Mouse (Mus musculus) ES-E14 (cell line): ENCODE results near the gene Zfp853. TPM values are rescaled to one million over a fixed set of nuclear protein-coding genes. Genes with fewer than 3 reads are reported as not detected.

ENCODE experiments used
- DNase-seq: peaks from one replicate; pipeline ENCODE4 v3.0.0-alpha.2; 2013; ENCODE audit warnings: low read depth, low spot score
- H3K27ac ChIP-seq: 2 replicates; pipeline ENCODE4 v1.5.1; 2012; ENCODE audit warnings: low read depth, mild to moderate bottlenecking, low read length, moderate library complexity, mixed read lengths; ENCODE audit not compliant: poor library complexity, insufficient read depth, severe bottlenecking
- H3K36me3 ChIP-seq: 2 replicates; pipeline ENCODE4 v1.6.1; 2012; ENCODE audit warnings: mild to moderate bottlenecking, low read length, moderate library complexity, mixed read lengths; ENCODE audit not compliant: control insufficient read depth, poor library complexity, insufficient read depth, severe bottlenecking
- H3K4me1 ChIP-seq, 2 experiments: fragments of 150-350 bp in 1 of 2; sonication (generic) in 1 of 2; 2 replicates each; pipeline ENCODE4 v1.6.1; 2012; ENCODE audit warnings: low read length in 2 of 2, mild to moderate bottlenecking in 1 of 2, mixed read lengths in 1 of 2; ENCODE audit not compliant: control insufficient read depth in 2 of 2, insufficient read depth in 2 of 2, poor library complexity in 1 of 2
- H3K4me3 ChIP-seq, 2 experiments: fragments of 150-350 bp in 1 of 2; sonication (generic) in 1 of 2; 2 replicates each; pipeline ENCODE4 v1.5.1; 2012; ENCODE audit warnings: low read length in 2 of 2, low read depth in 1 of 2, mild to moderate bottlenecking in 1 of 2, mixed read lengths in 1 of 2; ENCODE audit not compliant: insufficient read depth in 1 of 2, poor library complexity in 1 of 2, severe bottlenecking in 1 of 2
- H3K9ac ChIP-seq: 2 replicates; pipeline ENCODE4 v1.6.1; 2012; ENCODE audit warnings: low read depth, mild to moderate bottlenecking, low read length, mixed read lengths; ENCODE audit not compliant: poor library complexity, insufficient read depth, severe bottlenecking
- H3K9me3 ChIP-seq: fragments of 150-350 bp; sonication (generic); 2 replicates; pipeline ENCODE4 v1.6.1; 2012; ENCODE audit warnings: low read depth, mild to moderate bottlenecking, low read length; ENCODE audit not compliant: control insufficient read depth, insufficient read depth
- CHD2 ChIP-seq: IDR thresholded peaks from 2 replicates; pipeline ENCODE4 v1.6.1; 2014; ENCODE audit warnings: mild to moderate bottlenecking, low read depth, low read length, inconsistent platforms
- HCFC1 ChIP-seq: IDR thresholded peaks from 2 replicates; pipeline ENCODE4 v1.6.1; 2012; ENCODE audit warnings: low read length, inconsistent platforms, borderline replicate concordance; ENCODE audit not compliant: insufficient read depth
- MAFK ChIP-seq: IDR thresholded peaks from 2 replicates; pipeline ENCODE4 v1.6.1; 2014; ENCODE audit warnings: mild to moderate bottlenecking, low read depth, low read length, inconsistent platforms; ENCODE audit not compliant: insufficient read depth
- ZC3H11A ChIP-seq: IDR thresholded peaks from 2 replicates; pipeline ENCODE4 v1.6.1; 2012; ENCODE audit warnings: low read depth, mild to moderate bottlenecking, inconsistent platforms, low read length, borderline replicate concordance
- ZNF384 ChIP-seq: IDR thresholded peaks from 2 replicates; pipeline ENCODE4 v1.6.1; 2012; ENCODE audit warnings: low read depth, low read length, inconsistent platforms
- in situ Hi-C, 2 experiments: fragments of 600-800 bp; cut with MboI; formaldehyde crosslinking; loops; one replicate each; pipeline ENCODE4 v1.15.1; 2025; ENCODE audit warnings: low sequenced_read_pairs in 2 of 2, inconsistent platforms in 1 of 2; ENCODE audit not compliant: unreplicated experiment in 2 of 2
- total RNA-seq: library from RNA; depleted of rRNA; stranded (reverse); fragments of 300-350 nt; gene quantifications from 2 replicates; pipeline ENCODE4 v1.2.3, GENCODE M21; 2012

Zfp853 gene
- total RNA-seq, 1 experiment, result 0.67 TPM

DNA sequence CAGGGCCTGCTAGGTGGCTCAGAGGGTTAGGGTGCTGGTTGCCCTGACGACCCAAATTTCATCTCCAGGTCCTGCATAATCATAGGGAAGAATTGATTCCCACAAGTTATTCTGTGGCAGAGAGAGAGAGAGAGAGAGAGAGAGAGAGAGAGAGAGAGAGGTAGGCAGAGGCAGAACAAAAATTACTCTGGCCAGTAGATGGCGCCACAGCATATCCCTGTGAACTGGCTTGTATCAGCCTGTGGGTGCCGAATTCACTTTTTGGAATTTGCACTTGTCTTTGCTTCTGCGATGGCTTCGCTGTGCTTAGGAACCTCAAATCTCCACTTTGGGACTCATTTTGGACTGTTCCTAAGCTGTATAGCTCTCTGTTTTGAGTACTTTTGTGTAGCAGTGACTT, 40.4 kb upstream of the Zfp853 start:
- no peaks in the 10 kb centered on the region for H3K36me3 ChIP-seq
- no peak overlapping the region for H3K27ac ChIP-seq
- peaks cover 2 to 5% of the 10 kb centered on the region in 2 experiments; a peak in 1 of 4 replicates for H3K4me1 ChIP-seq
- H3K9ac ChIP-seq, result no peak overlapping the region
- no peaks in the 10 kb centered on the region for H3K9me3 ChIP-seq
- 0 out of 4 replicates have a peak overlapping the region, but pooled peaks of 1 of the 2 experiments have one; percentile 26 for H3K4me3 ChIP-seq
- DNase-seq, result peak; percentile 63
- TF ChIP-seq MAFK, result no peak
- no peak for TF ChIP-seq ZNF384
- TF ChIP-seq HCFC1, result no peak
- 0 out of 2 replicates have a peak, but pooled peaks have one; percentile 12 for TF ChIP-seq ZC3H11A
- TF ChIP-seq CHD2, result no peak
- in situ Hi-C loops, result no loop called here

DNA sequence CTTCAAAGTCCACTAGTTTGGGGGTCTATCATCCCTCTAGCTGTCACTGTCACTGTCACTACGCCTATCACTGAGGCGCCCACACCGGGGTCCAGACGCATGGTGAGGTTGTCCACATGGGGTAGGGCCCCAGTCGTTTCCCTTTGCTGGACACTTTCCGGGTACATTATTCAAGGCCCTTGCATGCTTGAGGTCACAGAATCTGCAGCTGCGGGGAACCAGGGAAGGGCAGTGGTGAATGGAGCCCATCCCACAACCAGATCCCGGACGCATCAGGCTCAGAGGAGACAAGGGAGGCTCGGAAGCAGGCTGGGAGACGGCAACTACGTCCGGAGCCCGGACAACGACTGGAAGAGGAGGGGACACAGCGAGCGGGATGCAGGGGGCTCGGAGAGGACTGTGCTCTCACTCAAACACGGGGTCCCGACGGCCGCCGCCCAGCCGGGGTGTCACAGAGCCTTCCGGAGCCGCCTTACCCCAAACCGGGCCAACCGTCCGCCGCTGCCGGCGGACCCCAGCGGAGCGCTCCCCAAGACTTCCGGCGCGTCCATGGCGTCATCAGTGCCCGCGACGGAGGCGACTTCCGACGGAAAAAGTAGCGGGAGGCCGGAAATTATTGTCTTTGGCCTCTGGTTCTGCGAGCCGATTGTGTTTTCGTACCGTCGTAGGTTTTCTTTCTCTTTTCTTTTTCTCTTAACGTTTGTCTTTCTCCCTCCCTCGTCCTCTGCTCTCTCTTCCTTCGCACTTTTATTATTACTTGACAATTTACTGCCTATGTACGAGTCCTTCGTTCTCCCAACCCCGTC, 35.5 kb upstream of the Zfp853 start, which contains the start of gene Zdhhc4:
TSS of gene Zdhhc4 (minus strand) at position 567 of the 806 bp plus-strand sequence.
- in situ Hi-C loops, result no loop called here
- DNase-seq, result peak; percentile 69
- Histone ChIP-seq H3K36me3 (peaks cover 13% of the 10 kb centered on the region), H3K9ac (peak within 1 kb of the TSS; percentile 94), H3K9me3 (no peaks in the 10 kb centered on the region), H3K4me1 (peaks cover 2 to 5% of the 10 kb centered on the region in 2 experiments; a peak in 1 of 4 replicates), H3K4me3 (peak within 1 kb of the TSS; percentile 96 to 98), H3K27ac (no peak within 1 kb of the TSS)
- TF ChIP-seq ZNF384 (no peak), HCFC1 (peak; percentile 87)

- Histone ChIP-seq H3K9me3 (no peaks in the 10 kb centered on the region), H3K4me3 (no peak overlapping the region), H3K27ac (no peak overlapping the region), H3K4me1 (peaks cover 0 to 6% of the 10 kb centered on the region in 2 experiments; a peak in 2 of 4 replicates), H3K36me3 (peaks cover 22% of the 10 kb centered on the region; the same call in 1 of the 2 replicates), H3K9ac (no peak overlapping the region)
- in situ Hi-C loops, result no loop called here
- DNase-seq, result no peak
- no peak for TF ChIP-seq ZC3H11A
- no peak for TF ChIP-seq HCFC1
- no peak for TF ChIP-seq CHD2
- TF ChIP-seq MAFK, result no peak
- TF ChIP-seq ZNF384, result no peak
Measured at GRCm38 (mm10) chr5:143317288-143317610, 23.8 kb upstream of the Zfp853 start.

- H3K36me3 ChIP-seq, result peaks cover 23% of the 10 kb centered on the region
- DNase-seq, result no peak
- in situ Hi-C loops, result no loop called here
Measured at GRCm38 (mm10) chr5:143316605-143317287, 23.3 kb upstream of the Zfp853 start.

More at GRCm38 (mm10) chr5:143316605-143317287, 23.3 kb upstream of the Zfp853 start:
- Histone ChIP-seq H3K27ac (no peak overlapping the region), H3K4me1 (peaks cover 0 to 7% of the 10 kb centered on the region in 2 experiments; a peak in 2 of 4 replicates), H3K9ac (no peak overlapping the region), H3K9me3 (no peaks in the 10 kb centered on the region), H3K4me3 (no peak overlapping the region)
- no peak for TF ChIP-seq CHD2
- no peak for TF ChIP-seq MAFK
- no peak for TF ChIP-seq HCFC1
